Comparison of ENCODE assay signal across 23 mouse cellular contexts in genomic region chr4:137200426-137200825, GRCm38 (mm10).
DNase-seq lines count a peak whose midpoint lies in the region; ATAC-seq and TF ChIP-seq lines count a peak whose summit lies in the region.
"Had no signal": no experiment of that assay in that cellular context is flagged by ENCODE, and none has a peak within 500 bp of the region (broad histone marks: within the 10 kb centered on the region; RNA-seq: fewer than 3 reads in every experiment).

No protein-coding gene starts in this region.

- no peak overlapping the region for H3ac ChIP-seq in C2C12 (ENCODE audit: control insufficient read depth, insufficient read length, low read depth)

- H3K4me2 ChIP-seq in midbrain, embryonic 11.5 days = no peak overlapping the region
- no peak overlapping the region for H3K4me2 ChIP-seq in midbrain, embryonic 14.5 days (ENCODE audit: low read length)
- H3K4me2 ChIP-seq: forebrain, embryonic 15.5 days; heart, embryonic 11.5 days; limb, embryonic 15.5 days; liver, embryonic 15.5 days had no signal

- no peaks in the 10 kb centered on the region for H3K79me2 ChIP-seq in C2C12 (ENCODE audit: control insufficient read depth, insufficient read depth)

- intact Hi-C loops in left cerebral cortex, postnatal 25 days (cut with DNase I) = no loop called here

- DNase-seq in midbrain, embryonic 11.5 days (ENCODE audit: low spot score, missing footprints) = peak; percentile 45
- no peak for DNase-seq in midbrain, embryonic 14.5 days
- DNase-seq in NIH3T3 (ENCODE audit: low read depth) = peak; percentile 50
- DNase-seq in left cerebral cortex, postnatal 25 days (ENCODE audit: low spot score in 2 of 2) = peak; percentile 9 to 68
- no peak for DNase-seq in adrenal gland, postnatal 10 days
- no peak for DNase-seq in layer of hippocampus, adult 8-10 months (ENCODE audit: low spot score in 2 of 2)
- no peak for DNase-seq in heart, adult 11 months
- DNase-seq: adrenal gland, adult 8-10 months; cerebellum, postnatal 14 days; heart, postnatal 10 days; kidney, adult 8-10 months; kidney, postnatal 36 days; layer of hippocampus, adult 9-11 months; thymus, adult 2 months had no signal

- no peaks in the 10 kb centered on the region for H3K79me3 ChIP-seq in C2C12 (ENCODE audit: low read depth)

- no peak for TF ChIP-seq CTCF in C2C12 (IDR thresholded peaks at IDR 0.05; ENCODE audit: control insufficient read depth, insufficient read depth, insufficient read length)

- no peaks in the 10 kb centered on the region for H3K9me3 ChIP-seq in midbrain, embryonic 11.5 days (ENCODE audit: control insufficient read depth, low read length)
- no peaks in the 10 kb centered on the region for H3K9me3 ChIP-seq in midbrain, embryonic 14.5 days (ENCODE audit: control insufficient read depth, low read length)
- H3K9me3 ChIP-seq: forebrain, embryonic 15.5 days; G1E; limb, embryonic 15.5 days; liver, embryonic 15.5 days; midbrain, embryonic 10.5 days had no signal

- WGBS in midbrain, embryonic 11.5 days = 55% methylated on average over 9 of the region's 9 CpGs
- 51% methylated on average over 9 of the region's 9 CpGs for WGBS in midbrain, embryonic 14.5 days

- no peak overlapping the region for H3K4me3 ChIP-seq in midbrain, embryonic 11.5 days (ENCODE audit: low read depth, low read length)
- no peak overlapping the region for H3K4me3 ChIP-seq in midbrain, embryonic 14.5 days (replicated peaks; ENCODE audit: low read depth, low read length)
- H3K4me3 ChIP-seq in C2C12 (ENCODE audit: insufficient read depth, poor library complexity, severe bottlenecking) = no peak overlapping the region
- H3K4me3 ChIP-seq: erythroblast, embryonic 14.5 days; forebrain, embryonic 15.5 days; limb, embryonic 15.5 days; liver, embryonic 15.5 days; midbrain, embryonic 10.5 days had no signal

- H3K27ac ChIP-seq in midbrain, embryonic 11.5 days (ENCODE audit: low read depth, low read length) = no peak overlapping the region
- H3K27ac ChIP-seq in midbrain, embryonic 14.5 days (replicated peaks; ENCODE audit: low read depth, low read length) = no peak overlapping the region
- H3K27ac ChIP-seq: forebrain, embryonic 15.5 days; liver, embryonic 15.5 days; macrophage; midbrain, embryonic 10.5 days had no signal

- H3K4me1 ChIP-seq in midbrain, embryonic 11.5 days (ENCODE audit: control insufficient read depth, insufficient read depth, low read length) = no peaks in the 10 kb centered on the region
- H3K4me1 ChIP-seq in midbrain, embryonic 14.5 days (ENCODE audit: control insufficient read depth, insufficient read depth, low read length) = no peaks in the 10 kb centered on the region

- no peaks in the 10 kb centered on the region for H3K36me3 ChIP-seq in midbrain, embryonic 11.5 days (ENCODE audit: control insufficient read depth, insufficient read depth, low read length)
- H3K36me3 ChIP-seq in midbrain, embryonic 14.5 days (ENCODE audit: control insufficient read depth, insufficient read depth, low read length) = no peaks in the 10 kb centered on the region
- H3K36me3 ChIP-seq in C2C12 (ENCODE audit: control insufficient read depth, insufficient read depth) = no peaks in the 10 kb centered on the region
- H3K36me3 ChIP-seq: forebrain, embryonic 15.5 days; G1E; limb, embryonic 15.5 days; liver, embryonic 15.5 days; midbrain, embryonic 10.5 days had no signal

- no peaks in the 10 kb centered on the region for H3K27me3 ChIP-seq in midbrain, embryonic 11.5 days (ENCODE audit: control insufficient read depth, insufficient read depth, low read length)
- H3K27me3 ChIP-seq in midbrain, embryonic 14.5 days (ENCODE audit: control insufficient read depth, insufficient read depth, low read length) = no peaks in the 10 kb centered on the region
- no peaks in the 10 kb centered on the region for H3K27me3 ChIP-seq in C2C12 (ENCODE audit: control insufficient read depth, insufficient read depth, insufficient read length)

- no peak for ATAC-seq in midbrain, embryonic 11.5 days (ENCODE audit: low FRiP score)
- no peak for ATAC-seq in midbrain, embryonic 14.5 days (ENCODE audit: low FRiP score, low TSS enrichment)
- ATAC-seq: forebrain, embryonic 15.5 days had no signal

- H3K9ac ChIP-seq in midbrain, embryonic 11.5 days (ENCODE audit: low read length) = no peak overlapping the region
- H3K9ac ChIP-seq in midbrain, embryonic 14.5 days (replicated peaks; ENCODE audit: low read length) = no peak overlapping the region
- H3K9ac ChIP-seq: forebrain, embryonic 15.5 days; limb, embryonic 15.5 days; liver, embryonic 15.5 days had no signal

TF ChIP-seq in C2C12, 6 proteins besides CTCF, POLR2A, EP300 and RAD21:
- TF ChIP-seq USF1 (IDR thresholded peaks at IDR 0.05; ENCODE audit: low read depth) (no peak), MYOD1 (IDR thresholded peaks at IDR 0.05; ENCODE audit: control insufficient read depth, insufficient read length, low read depth) (peak; percentile 92), MAX (IDR thresholded peaks at IDR 0.05) (peak; percentile 5)

Comparison
In these comparisons a context has a peak if more than half of its experiments do, and no peak if none do; other contexts are left out.
1. DNase-seq: peak in midbrain, embryonic 11.5 days (single experiment), NIH3T3 (single experiment) and left cerebral cortex, postnatal 25 days (2 of 2); none in midbrain, embryonic 14.5 days (single experiment), adrenal gland, postnatal 10 days (single experiment), layer of hippocampus, adult 8-10 months (0 of 2) and heart, adult 11 months (single experiment).